Mouse (Mus musculus): ENCODE measurements at regions not wholly inside any gene's neighbourhood (a gene's known extent, or its start where the extent isn't known, plus 50 kb on each side); places are given as distances from the start of the nearest gene placed in this dataset.

DNA sequence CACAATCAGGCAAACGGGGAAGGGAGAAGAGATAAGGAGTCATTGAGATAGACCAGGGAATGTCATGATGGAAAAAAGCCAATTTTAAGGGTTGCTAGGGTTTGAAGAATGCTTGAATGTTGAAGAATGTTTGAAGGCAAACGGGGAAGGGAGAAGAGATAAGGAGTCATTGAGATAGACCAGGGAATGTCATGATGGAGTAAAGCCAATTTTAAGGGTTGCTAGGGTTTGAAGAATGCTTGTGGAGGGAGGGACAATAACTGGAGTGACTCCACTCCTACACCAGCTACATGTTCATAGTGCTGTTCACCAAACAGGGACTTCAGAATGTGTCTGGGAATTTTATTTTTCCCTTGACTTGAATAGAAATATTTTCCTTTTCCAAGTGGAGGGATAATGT is 476.0 kb upstream of the Klf4 start:
- no peak for ATAC-seq (replicated peaks)
- Histone ChIP-seq H3K4me3 (no peak overlapping the region), H3K27ac (replicated peaks) (no peak overlapping the region), H3K4me1 (no peaks in the 10 kb centered on the region), H3K36me3 (no peaks in the 10 kb centered on the region), H3K9me3 (no peaks in the 10 kb centered on the region), H3K9ac (replicated peaks) (no peak overlapping the region), H3K4me2 (replicated peaks) (no peak overlapping the region), H3K27me3 (no peaks in the 10 kb centered on the region)
- 86% methylated on average over 2 of the region's 2 CpGs for WGBS

DNA sequence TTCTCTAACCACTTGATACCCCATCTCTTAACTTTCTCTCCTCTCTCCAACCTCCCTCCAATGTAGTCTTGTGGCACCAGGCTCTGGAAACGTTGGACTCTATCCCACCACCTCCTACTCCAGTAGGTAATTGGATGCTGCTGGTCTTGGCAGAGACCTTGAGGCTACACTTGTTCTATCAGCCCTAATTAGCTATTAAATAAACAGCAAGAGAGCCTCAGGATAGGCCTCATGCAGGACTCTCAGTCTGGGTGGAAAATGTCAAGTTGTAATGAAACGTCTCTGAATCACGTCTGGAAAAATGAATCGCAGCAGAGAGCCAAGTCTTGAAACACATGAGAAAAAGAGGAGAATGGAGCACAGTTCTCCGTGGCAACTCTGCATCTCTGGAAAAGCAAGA is 472.0 kb upstream of the Klf4 start:
- WGBS, result 48% methylated on average over 5 of the region's 5 CpGs
- no peak overlapping the region for H3K4me3 ChIP-seq

DNA sequence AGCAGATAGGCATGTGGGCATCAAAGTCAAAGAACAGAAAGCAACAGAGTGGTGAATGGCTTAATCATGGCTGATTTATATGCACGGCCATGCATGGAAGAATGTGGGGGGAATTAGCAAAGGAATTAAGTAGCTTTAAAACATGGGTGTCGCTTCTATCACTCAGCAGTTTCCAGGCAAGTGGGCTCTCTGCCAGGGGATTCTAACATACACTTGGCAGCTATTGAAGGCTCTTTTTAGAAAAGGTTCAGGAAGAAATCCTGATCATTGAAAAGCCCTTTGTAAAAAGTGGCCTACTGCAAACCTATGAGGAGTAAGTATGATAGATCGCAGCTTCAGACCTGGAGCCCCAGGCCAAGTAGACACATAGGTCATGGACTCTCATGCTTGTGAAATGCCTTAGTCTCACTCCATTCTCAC is 469.1 kb upstream of the Klf4 start:
- 12% methylated on average over 3 of the region's 3 CpGs for WGBS
- H3K4me1 ChIP-seq, result peaks cover 17% of the 10 kb centered on the region
- no peak overlapping the region for H3K4me2 ChIP-seq (replicated peaks)
- no peaks in the 10 kb centered on the region for H3K27me3 ChIP-seq
- H3K9ac ChIP-seq (replicated peaks), result no peak overlapping the region
- H3K9me3 ChIP-seq, result no peaks in the 10 kb centered on the region
- 0 out of 2 replicates have a peak overlapping the region, but pooled peaks have one; percentile 31 for H3K27ac ChIP-seq (replicated peaks)
- H3K4me3 ChIP-seq, result no peak overlapping the region
- H3K36me3 ChIP-seq, result no peaks in the 10 kb centered on the region
- ATAC-seq (replicated peaks), result peak; percentile 78

More for the DNA sequence above, 472.0 kb upstream of the Klf4 start:
- H3K4me1 ChIP-seq, result peaks cover 17% of the 10 kb centered on the region
- no peaks in the 10 kb centered on the region for H3K9me3 ChIP-seq
- no peak overlapping the region for H3K27ac ChIP-seq (replicated peaks)
- no peaks in the 10 kb centered on the region for H3K27me3 ChIP-seq
- no peak overlapping the region for H3K9ac ChIP-seq (replicated peaks)
- no peak for ATAC-seq (replicated peaks)
- no peak overlapping the region for H3K4me2 ChIP-seq (replicated peaks)
- H3K36me3 ChIP-seq, result no peaks in the 10 kb centered on the region

DNA sequence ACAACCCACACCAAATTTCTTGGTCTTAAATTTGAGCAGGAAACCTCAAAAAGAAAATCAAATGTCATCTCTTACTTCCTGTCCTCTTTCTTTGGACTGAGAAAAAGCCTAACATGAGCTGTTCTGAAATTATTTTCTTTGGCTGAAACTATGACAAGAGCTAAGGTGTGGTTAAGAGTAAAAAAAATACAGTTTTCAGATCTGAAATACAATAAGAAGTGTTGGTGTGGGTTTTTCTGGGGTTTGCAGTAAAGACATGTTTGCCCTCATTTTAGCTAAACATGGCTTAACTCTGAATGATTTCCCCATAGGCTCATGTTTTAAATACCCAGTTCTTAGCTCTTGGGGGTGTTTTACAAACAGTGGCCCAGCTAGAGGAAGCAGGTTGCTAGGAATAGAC is 451.8 kb upstream of the Klf4 start:
- H3K36me3 ChIP-seq, result no peaks in the 10 kb centered on the region
- no peak for ATAC-seq (replicated peaks)
- no peak overlapping the region for H3K9ac ChIP-seq (replicated peaks)
- H3K9me3 ChIP-seq, result no peaks in the 10 kb centered on the region
- H3K4me2 ChIP-seq (replicated peaks), result no peak overlapping the region
- H3K4me1 ChIP-seq, result no peaks in the 10 kb centered on the region
- H3K27ac ChIP-seq (replicated peaks), result no peak overlapping the region
- H3K4me3 ChIP-seq, result no peak overlapping the region
- H3K27me3 ChIP-seq, result no peaks in the 10 kb centered on the region

DNA sequence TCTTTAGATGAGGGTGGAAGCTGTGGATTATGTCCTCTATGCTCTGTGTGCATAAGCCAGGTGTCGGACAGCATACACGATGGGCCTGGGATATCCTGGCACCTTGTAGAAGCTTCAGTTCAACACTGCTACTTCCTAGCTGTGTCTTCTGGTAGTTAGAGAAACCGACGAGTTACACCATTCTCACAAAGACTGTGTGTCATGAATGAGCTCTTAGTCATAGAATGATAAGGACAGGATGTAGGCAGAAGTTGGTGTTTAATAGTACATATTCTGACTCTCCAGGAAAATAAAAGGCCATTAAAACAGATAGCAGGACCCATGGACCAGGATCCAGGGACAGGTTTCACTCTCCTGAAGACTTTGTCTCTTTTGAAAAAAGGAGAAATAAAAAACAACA is 446.3 kb upstream of the Klf4 start:
- 91% methylated on average over 4 of the region's 4 CpGs for WGBS
- no peak for ATAC-seq (replicated peaks)
- no peak overlapping the region for H3K27ac ChIP-seq (replicated peaks)

DNA sequence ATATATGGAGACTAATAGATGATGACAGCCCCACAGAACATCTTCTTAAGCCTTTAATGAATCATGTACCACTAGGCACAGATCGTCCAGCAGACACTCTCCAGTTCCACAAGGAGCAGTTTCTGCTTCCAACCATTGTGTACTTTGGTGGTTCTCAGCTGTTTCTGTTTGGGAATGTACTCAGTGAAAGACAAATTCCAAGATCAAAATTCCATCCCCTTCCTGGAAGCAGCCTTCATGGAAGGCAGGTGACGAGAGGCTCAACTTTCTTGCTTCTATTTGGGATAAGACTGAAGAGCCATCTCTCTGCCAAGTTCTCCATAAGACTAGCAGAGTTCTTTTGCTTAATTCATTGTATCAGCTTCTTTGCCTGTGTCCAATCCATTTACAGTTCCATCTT is 444.0 kb upstream of the Klf4 start:
- WGBS, result 89% methylated on average over 2 of the region's 2 CpGs
- no peaks in the 10 kb centered on the region for H3K36me3 ChIP-seq
- H3K9me3 ChIP-seq, result no peaks in the 10 kb centered on the region
- H3K4me1 ChIP-seq, result no peaks in the 10 kb centered on the region
- no peak overlapping the region for H3K27ac ChIP-seq (replicated peaks)
- no peak for ATAC-seq (replicated peaks)
- H3K4me2 ChIP-seq (replicated peaks), result no peak overlapping the region
- H3K4me3 ChIP-seq, result no peak overlapping the region
- H3K27me3 ChIP-seq, result no peaks in the 10 kb centered on the region
- no peak overlapping the region for H3K9ac ChIP-seq (replicated peaks)

More for the DNA sequence above, 446.3 kb upstream of the Klf4 start:
- Histone ChIP-seq H3K9ac (replicated peaks) (no peak overlapping the region), H3K4me2 (replicated peaks) (no peak overlapping the region), H3K4me1 (no peaks in the 10 kb centered on the region), H3K27me3 (no peaks in the 10 kb centered on the region), H3K4me3 (no peak overlapping the region), H3K36me3 (no peaks in the 10 kb centered on the region), H3K9me3 (no peaks in the 10 kb centered on the region)

DNA sequence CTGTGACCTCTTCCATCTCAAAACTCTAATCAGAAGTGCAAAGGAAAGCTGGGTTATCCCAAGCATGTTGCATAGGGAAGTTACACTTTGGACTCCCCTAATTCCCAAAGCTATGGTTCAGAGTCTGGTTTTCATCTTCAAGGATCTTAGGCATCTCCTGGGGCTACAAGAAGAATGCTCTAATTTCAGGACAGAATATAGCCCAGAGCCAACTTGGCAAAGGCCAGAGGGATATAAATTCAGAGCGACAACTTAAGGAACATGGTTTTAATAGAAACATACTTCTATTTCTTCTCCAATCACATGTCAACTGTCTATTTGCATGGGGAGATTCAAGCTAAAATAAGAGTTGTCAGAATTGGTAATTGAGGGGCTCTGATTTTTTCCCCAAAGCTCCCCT is 441.4 kb upstream of the Klf4 start:
- no peaks in the 10 kb centered on the region for H3K4me1 ChIP-seq
- no peaks in the 10 kb centered on the region for H3K27me3 ChIP-seq
- H3K36me3 ChIP-seq, result no peaks in the 10 kb centered on the region
- no peak for ATAC-seq (replicated peaks)
- no peaks in the 10 kb centered on the region for H3K9me3 ChIP-seq
- no peak overlapping the region for H3K4me2 ChIP-seq (replicated peaks)
- no peak overlapping the region for H3K4me3 ChIP-seq
- WGBS, result 82% methylated on average over 1 of the region's 1 CpGs
- H3K9ac ChIP-seq (replicated peaks), result no peak overlapping the region
- H3K27ac ChIP-seq (replicated peaks), result no peak overlapping the region

DNA sequence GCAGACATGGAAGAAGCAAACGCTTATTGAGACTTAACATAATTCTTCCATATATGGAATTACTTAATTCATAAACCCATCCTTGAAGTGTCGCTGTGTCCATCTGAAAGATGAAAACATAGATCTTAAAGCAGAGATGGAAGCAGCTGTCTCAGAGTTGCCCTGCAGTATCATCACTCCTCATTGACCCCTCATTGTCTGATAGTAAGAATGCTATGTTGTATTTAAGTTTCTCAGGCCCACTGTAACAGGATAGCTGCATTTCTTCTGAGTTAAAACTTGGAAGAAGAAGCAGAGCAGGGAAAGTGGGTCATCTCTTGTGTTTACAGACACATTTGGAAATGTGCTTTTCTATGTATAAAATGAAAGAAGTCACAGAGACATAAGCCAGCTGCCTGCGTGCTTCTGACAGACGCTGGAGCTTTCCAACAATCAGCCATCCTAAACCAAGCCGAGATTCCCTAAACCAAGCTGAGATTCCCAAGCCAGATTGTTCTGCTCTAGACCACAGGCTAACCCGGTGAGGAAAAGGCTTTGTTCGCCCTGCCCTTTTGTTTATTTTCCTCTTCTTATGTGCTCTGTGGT is 440.1 kb upstream of the Klf4 start:
- Histone ChIP-seq H3K27me3 (no peaks in the 10 kb centered on the region), H3K4me2 (replicated peaks) (no peak overlapping the region), H3K4me1 (no peaks in the 10 kb centered on the region), H3K9ac (replicated peaks) (no peak overlapping the region), H3K36me3 (no peaks in the 10 kb centered on the region), H3K4me3 (no peak overlapping the region), H3K9me3 (no peaks in the 10 kb centered on the region), H3K27ac (replicated peaks) (no peak overlapping the region)
- 84% methylated on average over 7 of the region's 7 CpGs for WGBS
- no peak for ATAC-seq (replicated peaks)

DNA sequence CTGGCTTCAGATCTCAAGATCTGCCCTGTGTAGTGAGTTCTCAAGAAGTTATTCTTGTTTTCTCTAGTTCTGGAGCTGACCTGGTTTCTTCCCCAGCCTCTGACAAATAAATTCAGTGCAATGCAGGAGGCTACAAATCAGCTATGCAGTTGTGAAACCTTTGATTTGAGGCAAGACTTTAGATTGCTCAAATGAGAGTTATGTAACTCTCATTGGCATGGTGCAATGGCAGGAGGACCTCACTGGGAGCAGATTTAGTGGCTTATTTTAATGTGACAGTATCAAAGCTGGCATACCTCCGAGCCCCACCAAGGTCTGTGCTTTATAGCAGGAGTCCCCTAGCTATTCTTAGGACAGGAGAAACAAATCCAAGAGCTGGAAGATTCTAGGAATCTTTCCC is 427.8 kb upstream of the Klf4 start:
- Histone ChIP-seq H3K36me3 (no peaks in the 10 kb centered on the region), H3K9me3 (no peaks in the 10 kb centered on the region), H3K4me2 (replicated peaks) (no peak overlapping the region), H3K4me3 (no peak overlapping the region), H3K27ac (replicated peaks) (no peak overlapping the region), H3K27me3 (no peaks in the 10 kb centered on the region), H3K9ac (replicated peaks) (no peak overlapping the region), H3K4me1 (no peaks in the 10 kb centered on the region)
- no peak for ATAC-seq (replicated peaks)
- WGBS, result 84% methylated on average over 1 of the region's 1 CpGs

DNA sequence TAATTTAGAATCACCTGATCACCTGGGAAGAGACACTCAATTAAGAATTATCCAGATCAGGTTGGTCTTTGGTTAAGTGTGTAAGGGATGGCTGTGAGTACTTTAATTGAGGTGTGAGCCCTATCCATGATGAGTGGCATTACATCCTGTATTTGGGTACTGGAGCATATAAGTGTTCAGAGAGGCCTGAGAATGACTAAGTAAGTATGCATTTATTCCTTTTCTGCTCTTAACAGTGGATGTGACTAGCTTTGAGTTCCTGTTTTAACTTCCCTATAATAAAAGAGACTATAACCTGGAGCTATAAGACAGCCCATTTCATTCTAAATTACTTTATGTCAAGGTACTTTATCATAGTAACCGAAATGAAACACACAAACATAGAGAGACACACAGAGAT is 421.4 kb upstream of the Klf4 start:
- Histone ChIP-seq H3K27me3 (no peaks in the 10 kb centered on the region), H3K27ac (replicated peaks) (no peak overlapping the region), H3K9ac (replicated peaks) (no peak overlapping the region), H3K4me2 (replicated peaks) (no peak overlapping the region), H3K9me3 (no peaks in the 10 kb centered on the region), H3K4me3 (no peak overlapping the region), H3K4me1 (no peaks in the 10 kb centered on the region), H3K36me3 (no peaks in the 10 kb centered on the region)
- 91% methylated on average over 1 of the region's 1 CpGs for WGBS
- ATAC-seq (replicated peaks), result no peak

DNA sequence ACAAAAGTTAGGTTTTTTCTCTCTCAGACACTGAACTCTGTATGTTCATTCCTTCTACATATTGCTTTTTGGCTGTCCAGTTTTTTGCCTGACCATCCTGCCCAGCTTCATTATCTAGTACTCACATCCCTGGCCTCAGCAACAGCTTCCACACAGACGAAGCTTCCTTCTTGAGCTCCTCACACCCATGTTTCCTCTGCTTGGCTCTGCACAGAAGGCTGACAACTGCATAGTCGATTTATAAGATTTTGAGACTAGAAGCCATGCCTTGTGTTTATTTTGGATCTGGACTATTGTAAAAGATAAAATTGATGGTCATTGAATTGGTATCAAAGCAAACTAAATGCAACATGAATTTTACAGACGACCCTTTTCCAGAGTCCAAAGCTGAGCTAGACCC is 420.0 kb upstream of the Klf4 start:
- Histone ChIP-seq H3K9ac (replicated peaks) (no peak overlapping the region), H3K4me2 (replicated peaks) (no peak overlapping the region), H3K27me3 (no peaks in the 10 kb centered on the region), H3K36me3 (no peaks in the 10 kb centered on the region), H3K4me1 (no peaks in the 10 kb centered on the region), H3K9me3 (no peaks in the 10 kb centered on the region), H3K27ac (replicated peaks) (no peak overlapping the region), H3K4me3 (no peak overlapping the region)
- ATAC-seq (replicated peaks), result no peak
- 88% methylated on average over 3 of the region's 3 CpGs for WGBS

DNA sequence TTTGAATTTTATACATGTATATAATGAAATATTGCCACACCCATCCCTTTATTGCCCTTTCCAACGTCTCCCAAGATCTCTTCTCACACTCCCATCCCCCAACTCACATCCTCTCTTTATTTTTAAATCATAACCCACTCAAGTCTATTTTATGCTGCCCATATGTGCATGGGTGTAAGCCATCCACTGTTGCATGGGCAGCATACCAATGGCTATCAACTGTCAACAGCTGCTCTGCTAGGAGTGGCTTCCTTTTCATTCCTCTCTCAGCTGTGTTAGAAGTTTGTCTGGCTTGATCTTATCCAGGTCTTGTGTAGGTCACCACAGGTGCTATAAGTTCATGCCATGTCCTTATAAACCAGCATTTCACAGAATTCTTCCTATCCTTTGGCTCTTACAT is 409.2 kb upstream of the Klf4 start:
- no peaks in the 10 kb centered on the region for H3K9me3 ChIP-seq
- no peak overlapping the region for H3K4me2 ChIP-seq (replicated peaks)
- WGBS, result 78% methylated on average over 1 of the region's 1 CpGs
- H3K36me3 ChIP-seq, result no peaks in the 10 kb centered on the region
- H3K4me3 ChIP-seq, result no peak overlapping the region
- H3K27me3 ChIP-seq, result no peaks in the 10 kb centered on the region
- no peak overlapping the region for H3K9ac ChIP-seq (replicated peaks)
- H3K4me1 ChIP-seq, result 0 out of 2 replicates have a peak, but pooled peaks cover 3% of the 10 kb centered on the region
- H3K27ac ChIP-seq (replicated peaks), result no peak overlapping the region
- ATAC-seq (replicated peaks), result no peak

DNA sequence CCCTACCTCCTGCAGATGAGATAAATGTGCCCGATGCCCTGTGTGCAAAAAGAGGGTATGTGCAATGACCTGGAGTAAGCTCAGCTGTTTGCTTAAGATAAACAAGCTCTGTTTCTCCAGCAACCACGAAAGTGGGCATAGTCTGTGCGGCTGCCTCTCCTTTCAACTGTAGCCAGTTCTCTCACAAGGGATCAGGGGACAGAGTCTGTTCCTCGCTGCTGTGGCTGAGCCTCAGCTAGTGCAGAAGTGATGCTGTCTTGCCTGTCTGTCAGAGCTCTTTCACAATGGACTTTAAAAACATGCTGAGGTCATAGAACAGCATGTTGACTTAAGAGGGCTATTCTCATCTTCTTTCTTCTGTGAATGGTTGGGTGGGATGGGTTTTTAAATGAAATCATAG is 406.1 kb upstream of the Klf4 start:
- ATAC-seq (replicated peaks), result no peak
- Histone ChIP-seq H3K4me2 (replicated peaks) (no peak overlapping the region), H3K4me3 (no peak overlapping the region), H3K36me3 (no peaks in the 10 kb centered on the region), H3K27ac (replicated peaks) (no peak overlapping the region), H3K9me3 (no peaks in the 10 kb centered on the region), H3K27me3 (no peaks in the 10 kb centered on the region), H3K9ac (replicated peaks) (no peak overlapping the region), H3K4me1 (0 out of 2 replicates have a peak, but pooled peaks cover 3% of the 10 kb centered on the region)
- WGBS, result 38% methylated on average over 4 of the region's 4 CpGs
